Mouse (Mus musculus): ENCODE measurements around the gene Abca6. TPM values are rescaled to one million over a fixed set of nuclear protein-coding genes. Genes with fewer than 3 reads are reported as not detected.

The Abca6 gene
- 0.54 and 0.64 TPM in 2 replicates for polyA plus RNA-seq (2016; fragmentation: Nextera tagmentation; extraction: Ambion mirVana)

DNA sequence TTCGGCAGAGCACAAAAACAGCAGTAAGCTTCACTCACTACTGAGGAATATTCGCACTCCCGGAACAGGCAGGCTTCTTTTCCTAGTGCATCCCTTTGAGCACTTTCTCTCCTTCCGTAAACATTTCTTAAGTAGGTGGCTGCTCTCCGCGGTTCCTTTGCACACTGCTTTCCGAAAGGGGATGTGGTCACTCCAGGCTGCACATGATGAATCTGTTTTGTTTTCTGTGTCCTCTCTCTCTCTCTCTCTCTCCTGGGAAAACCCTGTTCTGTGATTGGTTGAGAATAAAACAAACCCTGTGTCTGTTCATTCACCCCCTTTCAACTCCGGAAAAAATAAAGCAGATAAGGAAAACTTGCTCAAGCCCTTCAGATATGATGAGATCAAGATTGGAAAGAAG lies at the start of gene Abca6:
Abca6 (minus strand) TSS at position 243 of the 400 bp plus-strand sequence.
- Histone ChIP-seq H3K4me2 (peak within 1 kb of the TSS; percentile 58), H3K9ac (no peak within 1 kb of the TSS), H3K9me3 (replicated peaks) (no peaks in the 10 kb centered on the region), H3K27ac (ENCODE audit: poor library complexity, severe bottlenecking) (no peak within 1 kb of the TSS), H3K36me3 (no peaks in the 10 kb centered on the region), H3K4me1 (replicated peaks) (no peaks in the 10 kb centered on the region), H3K27me3 (replicated peaks) (no peaks in the 10 kb centered on the region), H3K4me3 (peak within 1 kb of the TSS; percentile 28)
- no peak for ATAC-seq (ENCODE audit: insufficient number of reproducible peaks, low FRiP score)
- 19% methylated on average over 8 of the region's 8 CpGs for WGBS

DNA sequence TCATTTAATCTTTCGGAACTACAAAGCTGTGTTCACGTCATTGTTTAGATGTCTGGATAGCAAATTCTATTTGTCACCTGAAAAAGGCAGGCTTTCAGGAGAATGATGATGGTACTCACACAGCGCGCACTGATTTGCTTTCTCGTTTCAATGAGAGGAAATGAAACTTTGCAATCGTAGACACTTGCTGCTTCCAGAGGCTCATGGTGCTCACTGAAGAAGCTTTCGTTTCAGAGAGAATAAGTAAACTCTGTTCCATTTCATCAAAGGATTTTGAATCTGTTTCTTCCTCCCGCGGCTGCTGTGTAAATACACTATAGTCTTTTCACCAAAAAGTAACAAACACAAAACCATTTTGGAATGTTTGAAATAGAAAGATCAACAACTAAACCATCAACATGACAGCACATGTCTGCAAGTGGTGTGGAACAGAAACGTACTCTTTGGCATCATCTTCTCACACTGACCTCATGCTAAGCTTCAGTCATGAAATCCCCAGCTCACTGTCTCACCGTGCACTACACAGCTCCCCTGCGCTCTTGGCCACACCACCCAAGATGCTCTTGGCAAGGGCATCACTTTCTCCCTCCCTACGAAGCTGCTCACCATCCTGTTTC lies 46.4 kb upstream of the Abca6 start:
- Histone ChIP-seq H3K4me1 (replicated peaks) (no peaks in the 10 kb centered on the region), H3K27me3 (replicated peaks) (no peaks in the 10 kb centered on the region), H3K27ac (ENCODE audit: poor library complexity, severe bottlenecking) (no peak overlapping the region), H3K9ac (no peak overlapping the region), H3K36me3 (no peaks in the 10 kb centered on the region), H3K4me3 (no peak overlapping the region), H3K4me2 (no peak overlapping the region), H3K9me3 (replicated peaks) (no peaks in the 10 kb centered on the region)
- WGBS: 83% methylated on average over 13 of the region's 13 CpGs
- no peak for ATAC-seq (ENCODE audit: insufficient number of reproducible peaks, low FRiP score)

GRCm38 (mm10) chr11:110290586-110290985 lies 39.0 kb upstream of the Abca6 start:
- 79% methylated on average over 2 of the region's 2 CpGs for WGBS
- H3K36me3 ChIP-seq: 0 out of 2 replicates have a peak, but pooled peaks cover 3% of the 10 kb centered on the region
- ATAC-seq (ENCODE audit: insufficient number of reproducible peaks, low FRiP score): no peak

GRCm38 (mm10) chr11:110288423-110288822 lies 36.8 kb upstream of the Abca6 start:
- Histone ChIP-seq H3K4me1 (replicated peaks) (peaks cover 12% of the 10 kb centered on the region; the same call in 1 of the 2 replicates), H3K4me3 (no peak overlapping the region), H3K9me3 (replicated peaks) (no peaks in the 10 kb centered on the region; the same call in 1 of the 2 replicates), H3K9ac (no peak overlapping the region), H3K36me3 (0 out of 2 replicates have a peak, but pooled peaks cover 3% of the 10 kb centered on the region), H3K27ac (ENCODE audit: poor library complexity, severe bottlenecking) (no peak overlapping the region), H3K4me2 (no peak overlapping the region), H3K27me3 (replicated peaks) (no peaks in the 10 kb centered on the region)
- 80% methylated on average over 3 of the region's 3 CpGs for WGBS
- no peak for ATAC-seq (ENCODE audit: insufficient number of reproducible peaks, low FRiP score)

More at GRCm38 (mm10) chr11:110290586-110290985, 39.0 kb upstream of the Abca6 start:
- no peak overlapping the region for H3K9ac ChIP-seq
- no peaks in the 10 kb centered on the region for H3K27me3 ChIP-seq (replicated peaks)
- H3K27ac ChIP-seq (ENCODE audit: poor library complexity, severe bottlenecking): no peak overlapping the region
- no peaks in the 10 kb centered on the region; the same call in 1 of the 2 replicates for H3K9me3 ChIP-seq (replicated peaks)
- H3K4me2 ChIP-seq: no peak overlapping the region
- no peak overlapping the region for H3K4me3 ChIP-seq
- H3K4me1 ChIP-seq (replicated peaks): peaks cover 8% of the 10 kb centered on the region; the same call in 1 of the 2 replicates

- no peaks in the 10 kb centered on the region; the same call in 1 of the 2 replicates for H3K9me3 ChIP-seq (replicated peaks)
- no peak overlapping the region for H3K4me2 ChIP-seq
- H3K27me3 ChIP-seq (replicated peaks): no peaks in the 10 kb centered on the region
These were observed 36.1 kb upstream of the Abca6 start for GRCm38 (mm10) chr11:110287694-110288093.

DNA sequence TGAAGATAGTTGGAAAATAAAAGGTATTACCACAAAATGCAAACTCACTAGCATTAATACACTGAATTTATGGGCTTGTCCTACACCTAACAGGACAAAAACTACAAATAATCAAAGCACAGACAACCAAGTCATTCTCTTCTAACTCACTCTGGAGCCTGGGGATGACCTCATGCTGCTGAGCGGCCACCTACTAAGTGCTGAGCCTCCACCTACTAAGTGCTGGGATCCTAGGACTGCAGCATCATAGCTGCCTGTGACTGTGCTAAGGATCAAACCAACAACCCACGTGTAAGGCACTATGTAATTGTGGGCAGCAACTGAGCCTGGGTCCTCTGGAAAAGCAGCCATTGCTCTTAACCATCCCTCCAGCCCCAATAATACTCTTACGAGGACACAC lies 34.8 kb upstream of the Abca6 start:
- Histone ChIP-seq H3K9me3 (replicated peaks) (no peaks in the 10 kb centered on the region; the same call in 1 of the 2 replicates), H3K4me1 (replicated peaks) (peaks cover 12% of the 10 kb centered on the region; the same call in 1 of the 2 replicates), H3K4me2 (no peak overlapping the region), H3K27ac (ENCODE audit: poor library complexity, severe bottlenecking) (no peak overlapping the region), H3K4me3 (no peak overlapping the region), H3K27me3 (replicated peaks) (no peaks in the 10 kb centered on the region), H3K9ac (no peak overlapping the region), H3K36me3 (0 out of 2 replicates have a peak, but pooled peaks cover 3% of the 10 kb centered on the region)
- ATAC-seq (ENCODE audit: insufficient number of reproducible peaks, low FRiP score): no peak
- WGBS: 78% methylated on average over 3 of the region's 3 CpGs

More at GRCm38 (mm10) chr11:110287694-110288093, 36.1 kb upstream of the Abca6 start:
- no peak for ATAC-seq (ENCODE audit: insufficient number of reproducible peaks, low FRiP score)
- Histone ChIP-seq H3K27ac (ENCODE audit: poor library complexity, severe bottlenecking) (no peak overlapping the region), H3K4me1 (replicated peaks) (peaks cover 12% of the 10 kb centered on the region; the same call in 1 of the 2 replicates), H3K9ac (no peak overlapping the region), H3K4me3 (no peak overlapping the region), H3K36me3 (0 out of 2 replicates have a peak, but pooled peaks cover 3% of the 10 kb centered on the region)
- WGBS: 52% methylated on average over 9 of the region's 9 CpGs

GRCm38 (mm10) chr11:110284849-110285248 lies 33.3 kb upstream of the Abca6 start:
- H3K9me3 ChIP-seq (replicated peaks): no peaks in the 10 kb centered on the region
- H3K4me1 ChIP-seq (replicated peaks): peaks cover 16% of the 10 kb centered on the region; the same call in 1 of the 2 replicates
- no peak for ATAC-seq (ENCODE audit: insufficient number of reproducible peaks, low FRiP score)
- 64% methylated on average over 10 of the region's 10 CpGs for WGBS
- H3K4me2 ChIP-seq: no peak overlapping the region
- no peaks in the 10 kb centered on the region for H3K36me3 ChIP-seq
- no peaks in the 10 kb centered on the region for H3K27me3 ChIP-seq (replicated peaks)
- no peak overlapping the region for H3K27ac ChIP-seq (ENCODE audit: poor library complexity, severe bottlenecking)
- no peak overlapping the region for H3K9ac ChIP-seq
- H3K4me3 ChIP-seq: no peak overlapping the region

- no peak overlapping the region for H3K27ac ChIP-seq (ENCODE audit: poor library complexity, severe bottlenecking)
- H3K4me2 ChIP-seq: no peak overlapping the region
- H3K9me3 ChIP-seq (replicated peaks): no peaks in the 10 kb centered on the region
- no peaks in the 10 kb centered on the region for H3K36me3 ChIP-seq
- H3K9ac ChIP-seq: no peak overlapping the region
- no peak overlapping the region for H3K4me3 ChIP-seq
- WGBS: 64% methylated on average over 9 of the region's 9 CpGs
- H3K4me1 ChIP-seq (replicated peaks): peaks cover 16% of the 10 kb centered on the region; the same call in 1 of the 2 replicates
- ATAC-seq (ENCODE audit: insufficient number of reproducible peaks, low FRiP score): no peak
- H3K27me3 ChIP-seq (replicated peaks): no peaks in the 10 kb centered on the region
These were observed 32.7 kb upstream of the Abca6 start for GRCm38 (mm10) chr11:110284185-110284787.

DNA sequence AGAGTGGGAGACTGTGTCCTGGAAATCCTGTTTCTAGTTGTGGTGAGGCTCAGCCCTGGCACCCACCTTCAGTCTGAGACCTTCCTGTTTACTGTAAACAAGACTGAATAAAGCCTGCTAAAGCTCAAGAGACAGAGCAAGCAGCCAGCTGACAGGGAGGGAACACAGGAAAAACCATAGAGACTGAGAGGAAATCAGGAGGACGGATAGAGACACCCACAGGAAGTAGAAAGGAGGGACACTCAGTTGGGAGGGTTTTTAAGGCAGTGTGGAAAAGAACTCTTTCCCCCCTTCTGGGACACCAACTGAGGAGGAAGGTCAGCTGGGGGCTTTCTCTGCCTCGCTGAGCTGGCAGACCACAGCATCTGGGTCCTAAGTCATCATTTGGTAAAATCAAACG lies 23.2 kb upstream of the Abca6 start:
- Histone ChIP-seq H3K4me1 (replicated peaks) (no peaks in the 10 kb centered on the region), H3K4me2 (no peak overlapping the region)
- WGBS: 61% methylated on average over 3 of the region's 3 CpGs

DNA sequence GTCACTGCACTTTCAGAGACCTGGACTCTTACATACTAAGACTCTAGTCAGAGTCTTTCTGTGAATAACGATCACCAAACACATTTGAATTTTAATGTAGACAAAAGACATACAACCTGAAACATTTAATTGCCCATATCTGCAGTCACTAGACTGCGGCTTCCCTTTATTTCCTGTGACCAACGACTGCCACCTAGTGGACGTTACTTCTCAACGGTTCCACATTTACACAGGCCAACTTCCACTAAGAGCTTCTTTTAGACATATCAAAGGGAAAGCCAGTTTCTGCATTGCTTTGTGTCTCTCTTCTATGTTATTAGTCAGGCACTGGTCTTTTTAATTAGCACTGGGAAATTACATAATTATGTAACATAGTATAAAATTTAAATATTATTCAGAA lies 20.2 kb upstream of the Abca6 start:
- Histone ChIP-seq H3K9me3 (replicated peaks) (no peaks in the 10 kb centered on the region), H3K36me3 (no peaks in the 10 kb centered on the region), H3K27me3 (replicated peaks) (no peaks in the 10 kb centered on the region), H3K4me2 (no peak overlapping the region), H3K9ac (no peak overlapping the region), H3K4me1 (replicated peaks) (no peaks in the 10 kb centered on the region), H3K27ac (ENCODE audit: poor library complexity, severe bottlenecking) (no peak overlapping the region), H3K4me3 (no peak overlapping the region)
- 4% methylated on average over 5 of the region's 5 CpGs for WGBS
- ATAC-seq (ENCODE audit: insufficient number of reproducible peaks, low FRiP score): no peak

More for the DNA sequence above, 23.2 kb upstream of the Abca6 start:
- no peak overlapping the region for H3K27ac ChIP-seq (ENCODE audit: poor library complexity, severe bottlenecking)
- H3K27me3 ChIP-seq (replicated peaks): no peaks in the 10 kb centered on the region
- no peaks in the 10 kb centered on the region for H3K36me3 ChIP-seq
- H3K4me3 ChIP-seq: no peak overlapping the region
- H3K9me3 ChIP-seq (replicated peaks): no peaks in the 10 kb centered on the region
- ATAC-seq (ENCODE audit: insufficient number of reproducible peaks, low FRiP score): no peak
- no peak overlapping the region for H3K9ac ChIP-seq

DNA sequence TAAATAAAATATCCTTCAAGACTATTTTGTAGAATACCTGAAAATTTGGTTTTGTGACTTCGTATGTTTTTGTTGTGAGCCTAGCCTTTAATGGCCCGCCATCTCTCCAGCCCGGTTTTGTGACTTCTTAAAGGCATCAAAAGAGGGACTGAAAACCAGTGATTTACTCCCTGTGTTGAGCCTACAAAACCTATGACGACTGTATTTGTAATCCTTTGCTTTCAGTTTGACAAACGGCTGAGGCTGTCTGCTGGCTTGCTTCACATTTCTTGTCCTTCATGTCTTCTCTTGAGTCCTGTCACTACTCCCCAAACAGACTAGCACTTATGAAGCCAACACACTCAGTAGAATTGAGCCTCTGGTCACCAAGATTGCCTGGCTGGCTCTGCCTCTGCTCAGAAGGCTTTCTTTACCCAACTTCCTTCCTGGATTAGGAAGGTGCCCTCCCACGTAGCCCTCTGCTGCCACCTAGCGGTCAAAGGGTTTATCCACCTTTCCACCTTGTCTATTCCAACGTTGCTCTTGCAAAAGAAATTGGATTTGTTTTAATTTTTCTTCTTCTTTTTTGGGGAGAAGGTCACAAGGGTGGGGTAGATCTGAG lies 16.8 kb upstream of the Abca6 start:
- H3K9me3 ChIP-seq (replicated peaks): no peaks in the 10 kb centered on the region
- H3K4me2 ChIP-seq: 0 out of 2 replicates have a peak overlapping the region, but pooled peaks have one; percentile 29
- H3K4me3 ChIP-seq: no peak overlapping the region
- 44% methylated on average over 8 of the region's 8 CpGs for WGBS
- H3K27ac ChIP-seq (ENCODE audit: poor library complexity, severe bottlenecking): no peak overlapping the region
- H3K9ac ChIP-seq: peak overlapping the region; percentile 28; the same call in 1 of the 2 replicates
- no peaks in the 10 kb centered on the region for H3K27me3 ChIP-seq (replicated peaks)
- H3K36me3 ChIP-seq: no peaks in the 10 kb centered on the region
- no peak for ATAC-seq (ENCODE audit: insufficient number of reproducible peaks, low FRiP score)
- H3K4me1 ChIP-seq (replicated peaks): no peaks in the 10 kb centered on the region

All from heart, embryonic 12.5 days (tissue).